Mouse (Mus musculus) retina, adult 2 months (tissue): ENCODE data around the gene Gm10408.
"Not testable (repeated sequence)": the region's sequence is repeated elsewhere in the genome, so short reads cannot be mapped to it uniquely, and the experiment has no call there.

ENCODE experiments used
- DNase-seq: peaks from one replicate; pipeline ENCODE4 v3.0.0-alpha.2; 2012; ENCODE audit warnings: low read depth, low spot score

Gene Gm10408

GRCm38 (mm10) chr14:3449079-3449478, at the start of gene Gm10408:
TSS of gene Gm10408 (plus strand) at chr14:3449379.
- not testable (repeated sequence) for DNase-seq

GRCm38 (mm10) chr14:3412314-3412713, 36.9 kb upstream of the Gm10408 start, which contains the start of gene Gm10409:
TSS of gene Gm10409 (plus strand) at chr14:3412614.
- DNase-seq: not testable (repeated sequence)

GRCm38 (mm10) chr14:3427803-3428202, 21.4 kb upstream of the Gm10408 start, which contains the start of gene Gm3005:
TSS of gene Gm3005 (plus strand) at chr14:3428103.
- DNase-seq: not testable (repeated sequence)
